Mouse (Mus musculus): Measurements from ENCODE around the gene Zdhhc15. TPM values are rescaled to one million over a fixed set of nuclear protein-coding genes. Genes with fewer than 3 reads are reported as not detected.

The Zdhhc15 gene
- polyA plus RNA-seq, 1 experiment from 2014 or later, result 3.5 TPM

- no peaks in the 10 kb centered on the region for H3K27me3 ChIP-seq (replicated peaks; ENCODE audit: insufficient read depth, low read length)
- WGBS, result 84% methylated on average over 5 of the region's 5 CpGs
- H3K9ac ChIP-seq (replicated peaks; ENCODE audit: low read depth), result no peak overlapping the region
- H3K4me1 ChIP-seq (ENCODE audit: insufficient read depth, low read depth, low read length), result no peaks in the 10 kb centered on the region
- H3K9me3 ChIP-seq (ENCODE audit: low read length), result no peaks in the 10 kb centered on the region
- no peak for ATAC-seq
- TF ChIP-seq CTCF (IDR thresholded peaks at IDR 0.05), result no peak
- TF ChIP-seq EP300 (IDR thresholded peaks at IDR 0.05), result no peak
- H3K36me3 ChIP-seq (ENCODE audit: insufficient read depth, low read length), result no peaks in the 10 kb centered on the region
- H3K4me3 ChIP-seq (ENCODE audit: low read depth, low read length), result no peak overlapping the region
- H3K27ac ChIP-seq (ENCODE audit: low read length), result no peak overlapping the region
- H3K4me2 ChIP-seq (replicated peaks; ENCODE audit: low read depth, low read length), result no peak overlapping the region
- no peak for DNase-seq (ENCODE audit: low spot score)
Measured at GRCm38 (mm10) chrX:104573946-104574345, 96.9 kb downstream of the Zdhhc15 start.

GRCm38 (mm10) chrX:104567497-104567896, 103.4 kb downstream of the Zdhhc15 start:
- H3K4me3 ChIP-seq (ENCODE audit: low read depth, low read length), result no peak overlapping the region
- DNase-seq (ENCODE audit: low spot score) (peak; percentile 45), ATAC-seq (peak; percentile 61)
- H3K36me3 ChIP-seq (ENCODE audit: insufficient read depth, low read length), result no peaks in the 10 kb centered on the region
- no peak overlapping the region for H3K27ac ChIP-seq (ENCODE audit: low read length)
- H3K9me3 ChIP-seq (ENCODE audit: low read length), result no peaks in the 10 kb centered on the region
- no peak overlapping the region for H3K4me2 ChIP-seq (replicated peaks; ENCODE audit: low read depth, low read length)
- 25% methylated on average over 3 of the region's 3 CpGs for WGBS
- no peaks in the 10 kb centered on the region for H3K27me3 ChIP-seq (replicated peaks; ENCODE audit: insufficient read depth, low read length)
- TF ChIP-seq EP300 (IDR thresholded peaks at IDR 0.05), result no peak
- no peak for TF ChIP-seq CTCF (IDR thresholded peaks at IDR 0.05)
- no peaks in the 10 kb centered on the region for H3K4me1 ChIP-seq (ENCODE audit: insufficient read depth, low read depth, low read length)
- H3K9ac ChIP-seq (replicated peaks; ENCODE audit: low read depth), result no peak overlapping the region

GRCm38 (mm10) chrX:104545283-104545682, 125.6 kb downstream of the Zdhhc15 start:
- no peak overlapping the region for H3K27ac ChIP-seq (ENCODE audit: low read length)
- 92% methylated on average over 1 of the region's 1 CpGs for WGBS
- H3K9ac ChIP-seq (replicated peaks; ENCODE audit: low read depth), result no peak overlapping the region
- H3K9me3 ChIP-seq (ENCODE audit: low read length), result no peaks in the 10 kb centered on the region
- no peak for ATAC-seq
- no peaks in the 10 kb centered on the region for H3K4me1 ChIP-seq (ENCODE audit: insufficient read depth, low read depth, low read length)
- no peaks in the 10 kb centered on the region for H3K27me3 ChIP-seq (replicated peaks; ENCODE audit: insufficient read depth, low read length)
- DNase-seq (ENCODE audit: low spot score), result no peak
- no peak overlapping the region for H3K4me3 ChIP-seq (ENCODE audit: low read depth, low read length)
- no peak overlapping the region for H3K4me2 ChIP-seq (replicated peaks; ENCODE audit: low read depth, low read length)
- TF ChIP-seq CTCF (IDR thresholded peaks at IDR 0.05) (no peak), EP300 (IDR thresholded peaks at IDR 0.05) (no peak)
- no peaks in the 10 kb centered on the region for H3K36me3 ChIP-seq (ENCODE audit: insufficient read depth, low read length)

- Histone ChIP-seq H3K36me3 (ENCODE audit: insufficient read depth, low read length) (no peaks in the 10 kb centered on the region), H3K4me1 (ENCODE audit: insufficient read depth, low read depth, low read length) (no peaks in the 10 kb centered on the region), H3K27ac (ENCODE audit: low read length) (no peak overlapping the region), H3K27me3 (replicated peaks; ENCODE audit: insufficient read depth, low read length) (no peaks in the 10 kb centered on the region), H3K9me3 (ENCODE audit: low read length) (no peaks in the 10 kb centered on the region), H3K4me2 (replicated peaks; ENCODE audit: low read depth, low read length) (no peak overlapping the region), H3K9ac (replicated peaks; ENCODE audit: low read depth) (no peak overlapping the region), H3K4me3 (ENCODE audit: low read depth, low read length) (no peak overlapping the region)
- no peak for DNase-seq (ENCODE audit: low spot score)
- ATAC-seq, result no peak
- TF ChIP-seq EP300 (IDR thresholded peaks at IDR 0.05), result no peak
- no peak for TF ChIP-seq CTCF (IDR thresholded peaks at IDR 0.05)
- WGBS, result 70% methylated on average over 4 of the region's 4 CpGs
Measured at GRCm38 (mm10) chrX:104543919-104544595, 126.8 kb downstream of the Zdhhc15 start.

GRCm38 (mm10) chrX:104542635-104543034, 128.2 kb downstream of the Zdhhc15 start:
- DNase-seq (ENCODE audit: low spot score) (no peak), ATAC-seq (no peak)
- Histone ChIP-seq H3K4me3 (ENCODE audit: low read depth, low read length) (no peak overlapping the region), H3K27ac (ENCODE audit: low read length) (no peak overlapping the region), H3K4me1 (ENCODE audit: insufficient read depth, low read depth, low read length) (no peaks in the 10 kb centered on the region), H3K4me2 (replicated peaks; ENCODE audit: low read depth, low read length) (no peak overlapping the region), H3K9me3 (ENCODE audit: low read length) (no peaks in the 10 kb centered on the region), H3K27me3 (replicated peaks; ENCODE audit: insufficient read depth, low read length) (no peaks in the 10 kb centered on the region), H3K9ac (replicated peaks; ENCODE audit: low read depth) (no peak overlapping the region), H3K36me3 (ENCODE audit: insufficient read depth, low read length) (no peaks in the 10 kb centered on the region)
- TF ChIP-seq EP300 (IDR thresholded peaks at IDR 0.05) (no peak), CTCF (IDR thresholded peaks at IDR 0.05) (no peak)
- WGBS, result 89% methylated on average over 4 of the region's 4 CpGs

- Histone ChIP-seq H3K4me3 (ENCODE audit: low read depth, low read length) (no peak overlapping the region), H3K4me1 (ENCODE audit: insufficient read depth, low read depth, low read length) (no peaks in the 10 kb centered on the region), H3K36me3 (ENCODE audit: insufficient read depth, low read length) (no peaks in the 10 kb centered on the region), H3K9ac (replicated peaks; ENCODE audit: low read depth) (no peak overlapping the region), H3K27ac (ENCODE audit: low read length) (no peak overlapping the region), H3K9me3 (ENCODE audit: low read length) (no peaks in the 10 kb centered on the region), H3K4me2 (replicated peaks; ENCODE audit: low read depth, low read length) (no peak overlapping the region), H3K27me3 (replicated peaks; ENCODE audit: insufficient read depth, low read length) (no peaks in the 10 kb centered on the region)
- DNase-seq (ENCODE audit: low spot score) (no peak), ATAC-seq (no peak)
- 88% methylated on average over 5 of the region's 5 CpGs for WGBS
- TF ChIP-seq CTCF (IDR thresholded peaks at IDR 0.05) (no peak), EP300 (IDR thresholded peaks at IDR 0.05) (no peak)
Measured at GRCm38 (mm10) chrX:104501765-104502164, 169.1 kb downstream of the Zdhhc15 start.
